Comparison of ENCODE assay signal across 10 mouse cellular contexts in the genomic region with DNA sequence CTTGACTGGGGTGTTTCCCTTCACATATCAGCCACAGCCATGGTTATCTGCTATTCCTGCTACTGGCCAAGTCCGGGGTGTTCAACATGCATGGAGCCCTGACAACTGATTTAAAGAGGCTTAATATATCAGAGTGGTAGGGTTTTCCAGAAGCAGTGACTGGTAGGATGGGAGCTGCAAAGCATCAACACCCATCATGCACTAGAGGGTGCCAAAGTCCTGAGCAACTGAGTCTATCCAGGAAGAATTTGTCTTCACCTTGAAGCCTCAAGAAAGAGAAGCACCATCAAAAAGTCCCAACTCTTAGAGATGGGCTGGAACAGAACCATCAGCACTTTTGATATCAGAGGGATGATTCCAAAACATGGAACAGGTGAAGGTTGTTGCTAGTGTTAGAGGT.
DNase-seq lines count a peak whose midpoint lies in the region; ATAC-seq and TF ChIP-seq lines count a peak whose summit lies in the region.
"Had no signal": no experiment of that assay in that cellular context is flagged by ENCODE, and none has a peak within 500 bp of the region (broad histone marks: within the 10 kb centered on the region; RNA-seq: fewer than 3 reads in every experiment).

No protein-coding gene starts in this region.

- H3K4me3 ChIP-seq in kidney, adult 2 months (ENCODE audit: insufficient read depth, low read depth, low read length): no peak overlapping the region
- H3K4me3 ChIP-seq in kidney, embryonic 14.5 days (ENCODE audit: low read length): no peak overlapping the region
- no peak overlapping the region for H3K4me3 ChIP-seq in embryonic facial prominence, embryonic 10.5 days
- H3K4me3 ChIP-seq in intestine, embryonic 15.5 days (replicated peaks): no peak overlapping the region
- H3K4me3 ChIP-seq: embryonic facial prominence, embryonic 13.5 days; liver, embryonic 13.5 days had no signal

- 46% methylated on average over 1 of the region's 1 CpGs for WGBS in kidney, adult 2 months
- WGBS in kidney, embryonic 14.5 days: 56% methylated on average over 1 of the region's 1 CpGs
- 54% methylated on average over 1 of the region's 1 CpGs for WGBS in embryonic facial prominence, embryonic 10.5 days
- WGBS in intestine, embryonic 15.5 days: 65% methylated on average over 1 of the region's 1 CpGs

- H3K27ac ChIP-seq in kidney, adult 2 months (ENCODE audit: insufficient read depth, low read depth, low read length): no peak overlapping the region
- no peak overlapping the region for H3K27ac ChIP-seq in kidney, embryonic 14.5 days (ENCODE audit: low read depth, low read length)
- no peak overlapping the region for H3K27ac ChIP-seq in embryonic facial prominence, embryonic 10.5 days (replicated peaks)
- H3K27ac ChIP-seq in intestine, embryonic 15.5 days: no peak overlapping the region
- H3K27ac ChIP-seq: embryonic facial prominence, embryonic 13.5 days; liver, embryonic 13.5 days had no signal

- no peaks in the 10 kb centered on the region for H3K4me1 ChIP-seq in kidney, adult 2 months (ENCODE audit: control insufficient read depth, insufficient read depth, low read length)
- H3K4me1 ChIP-seq in kidney, embryonic 14.5 days (ENCODE audit: control insufficient read depth, insufficient read depth, low read length): no peaks in the 10 kb centered on the region
- H3K4me1 ChIP-seq in embryonic facial prominence, embryonic 10.5 days: no peaks in the 10 kb centered on the region
- H3K4me1 ChIP-seq in intestine, embryonic 15.5 days (replicated peaks): no peaks in the 10 kb centered on the region
- H3K4me1 ChIP-seq: embryonic facial prominence, embryonic 13.5 days; liver, embryonic 13.5 days had no signal

- no peak overlapping the region for H3K4me2 ChIP-seq in kidney, embryonic 14.5 days (replicated peaks; ENCODE audit: low read depth, low read length)
- no peak overlapping the region for H3K4me2 ChIP-seq in intestine, embryonic 15.5 days (replicated peaks)
- H3K4me2 ChIP-seq: embryonic facial prominence, embryonic 13.5 days; liver, embryonic 13.5 days had no signal

- no peak overlapping the region for H3K9ac ChIP-seq in kidney, embryonic 14.5 days (ENCODE audit: low read depth, low read length)
- H3K9ac ChIP-seq in intestine, embryonic 15.5 days: no peak overlapping the region
- H3K9ac ChIP-seq: embryonic facial prominence, embryonic 13.5 days; liver, embryonic 13.5 days had no signal

- no peaks in the 10 kb centered on the region for H3K27me3 ChIP-seq in kidney, adult 2 months (replicated peaks; ENCODE audit: control insufficient read depth, insufficient read depth, low read length)
- no peaks in the 10 kb centered on the region for H3K27me3 ChIP-seq in kidney, embryonic 14.5 days (ENCODE audit: control insufficient read depth, insufficient read depth, low read length)
- H3K27me3 ChIP-seq in embryonic facial prominence, embryonic 10.5 days (replicated peaks; ENCODE audit: low read depth, poor library complexity, severe bottlenecking): no peaks in the 10 kb centered on the region
- H3K27me3 ChIP-seq in intestine, embryonic 15.5 days (replicated peaks): no peaks in the 10 kb centered on the region
- H3K27me3 ChIP-seq: embryonic facial prominence, embryonic 13.5 days; liver, embryonic 13.5 days had no signal

- no peaks in the 10 kb centered on the region for H3K9me3 ChIP-seq in kidney, embryonic 14.5 days (ENCODE audit: control insufficient read depth, low read length)
- no peaks in the 10 kb centered on the region for H3K9me3 ChIP-seq in embryonic facial prominence, embryonic 10.5 days
- H3K9me3 ChIP-seq in intestine, embryonic 15.5 days: no peaks in the 10 kb centered on the region
- H3K9me3 ChIP-seq: embryonic facial prominence, embryonic 13.5 days; liver, embryonic 13.5 days had no signal

- ATAC-seq in kidney, embryonic 14.5 days (ENCODE audit: low FRiP score, low TSS enrichment): no peak
- no peak for ATAC-seq in intestine, embryonic 15.5 days

- peak; percentile 33 for DNase-seq in kidney, adult 2 months
- DNase-seq in ES-CJ7 (ENCODE audit: low read depth, low spot score): peak; percentile 43
- peak; percentile 19 for DNase-seq in adrenal gland, postnatal 25 days
- DNase-seq in embryonic facial prominence, embryonic 10.5 days (ENCODE audit: low spot score): peak; percentile 14
- DNase-seq in layer of hippocampus, postnatal 14 days (ENCODE audit: low spot score in 2 of 2): peak; percentile 36 to 67
- peak; percentile 43 for DNase-seq in retina, postnatal 7 days (ENCODE audit: low read depth, low spot score)
- DNase-seq: liver, embryonic 13.5 days had no signal

- H3K36me3 ChIP-seq in kidney, adult 2 months (ENCODE audit: control insufficient read depth, insufficient read depth, low read length): no peaks in the 10 kb centered on the region
- no peaks in the 10 kb centered on the region for H3K36me3 ChIP-seq in kidney, embryonic 14.5 days (ENCODE audit: control insufficient read depth, insufficient read depth, low read length)
- no peaks in the 10 kb centered on the region for H3K36me3 ChIP-seq in embryonic facial prominence, embryonic 10.5 days (replicated peaks)
- no peaks in the 10 kb centered on the region for H3K36me3 ChIP-seq in intestine, embryonic 15.5 days
- H3K36me3 ChIP-seq: embryonic facial prominence, embryonic 13.5 days; liver, embryonic 13.5 days had no signal

- peak; percentile 53 for TF ChIP-seq CTCF in kidney, adult 2 months (conservative IDR thresholded peaks at IDR 0.05; ENCODE audit: insufficient read depth, insufficient read length, low read depth, low read length)

- TF ChIP-seq POLR2A in kidney, adult 2 months (IDR thresholded peaks at IDR 0.05; ENCODE audit: low read depth, low read length): no peak
